Mouse (Mus musculus) hematopoietic stem cell, adult 5-6 weeks (primary cell): ENCODE results near the gene Pappa. TPM values are rescaled to one million over a fixed set of nuclear protein-coding genes. Genes with fewer than 3 reads are reported as not detected.

Experiments used
- ATAC-seq, 2 experiments: fragments of 125-278 bp in 1 of 2; replicated peaks in 1 of 2; 2 replicates each; pipeline ENCODE4 v1.8.0; 2016 to 2017; ENCODE audit warnings: inconsistent platforms in 2 of 2, mild to moderate bottlenecking in 2 of 2, moderate number of reproducible peaks in 2 of 2, low read depth in 1 of 2, moderate TSS enrichment in 1 of 2; ENCODE audit not compliant: low FRiP score in 2 of 2, poor library complexity in 2 of 2, severe bottlenecking in 2 of 2, insufficient read depth in 1 of 2, low TSS enrichment in 1 of 2
- total RNA-seq: library from RNA; stranded (forward); fragments of 172-1452, 232-1000 nt; gene quantifications from 2 replicates; pipeline ENCODE4 v1.2.3, GENCODE M21; 2017

Gene Pappa
- 0.31 TPM in 1 of 2 replicates, not detected in the other for total RNA-seq

DNA sequence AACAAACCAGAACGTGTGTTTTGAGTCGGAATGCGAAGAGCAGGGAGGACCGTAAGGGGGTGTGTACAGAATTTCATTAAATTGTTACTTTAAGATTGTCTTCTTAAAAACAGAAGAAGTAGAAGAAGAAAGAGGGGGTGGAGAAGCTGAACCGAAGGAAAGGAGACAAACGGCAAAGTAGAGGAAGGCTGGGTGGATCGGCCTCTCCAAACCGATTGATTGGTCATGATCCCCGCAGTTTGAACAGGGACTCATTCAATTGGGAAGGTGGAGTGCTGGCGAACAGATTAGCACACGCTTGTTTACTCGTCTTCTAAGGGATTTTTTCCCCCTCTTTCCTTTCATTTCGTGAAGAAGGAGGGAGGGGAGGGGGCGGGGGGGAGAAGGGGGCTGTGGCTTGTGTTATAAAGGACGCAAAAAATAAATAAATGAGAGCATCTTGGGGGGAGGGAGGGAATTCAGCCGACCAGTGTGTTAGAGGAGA, at the start of gene Pappa:
Gene Pappa (plus strand): TSS at position 434 of the 484 bp plus-strand sequence.
- ATAC-seq, result no peak

DNA sequence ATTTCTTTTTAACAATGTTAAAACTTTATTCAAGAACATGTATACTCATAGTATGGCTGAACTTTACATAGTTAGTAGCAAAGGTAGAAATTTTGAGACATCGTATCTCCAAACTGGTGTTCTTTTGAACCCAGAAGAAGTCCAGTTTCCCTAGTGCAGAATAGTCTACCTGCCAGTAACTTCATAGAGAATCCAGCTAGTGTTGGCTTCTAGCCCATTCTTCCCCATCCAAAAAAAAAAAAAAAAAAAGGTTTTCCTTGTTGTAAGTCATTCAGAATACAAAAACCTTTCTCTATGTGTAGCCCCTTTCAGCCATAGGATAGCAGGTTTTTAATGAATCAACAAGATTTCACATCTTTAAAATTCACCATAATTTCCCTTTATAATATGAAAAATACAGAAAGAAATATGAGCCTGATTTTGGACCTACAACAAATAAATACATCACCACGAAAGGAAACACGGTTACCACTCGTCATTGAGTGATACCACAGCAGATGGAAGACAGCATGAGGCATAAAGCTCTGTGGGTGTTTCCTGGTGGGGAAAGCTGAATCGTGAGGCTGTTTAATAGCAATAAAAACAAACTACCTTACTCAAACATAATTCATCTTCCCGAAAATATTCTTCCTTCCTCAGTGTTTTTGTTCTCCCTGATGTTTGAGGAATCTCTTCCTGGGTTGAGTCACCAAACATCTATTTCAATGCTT, 45.9 kb upstream of the Pappa start:
- ATAC-seq, result no peak

- no peak for ATAC-seq
Observed at GRCm38 (mm10) chr4:65086864-65087263, 37.1 kb upstream of the Pappa start.

DNA sequence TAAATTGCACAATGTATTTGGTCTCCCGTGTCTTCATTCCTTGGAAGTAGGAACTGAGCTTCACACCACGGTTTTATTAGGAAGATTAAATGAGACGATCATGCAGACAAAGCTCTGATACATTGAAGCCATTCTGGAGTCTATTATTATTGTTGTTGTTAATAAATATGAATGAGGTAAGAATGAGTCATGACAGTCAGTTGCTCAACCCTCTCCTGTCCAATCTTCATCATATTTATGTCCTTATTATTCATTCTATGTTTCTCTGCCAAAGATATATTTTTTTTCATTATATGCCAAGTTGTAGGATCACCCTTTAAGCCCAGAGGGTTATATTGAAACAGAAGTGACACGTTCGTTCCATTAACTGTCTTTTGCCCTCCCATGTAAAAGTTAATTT, 36.4 kb upstream of the Pappa start:
- ATAC-seq, result no peak

GRCm38 (mm10) chr4:65092191-65092590, 31.8 kb upstream of the Pappa start:
- ATAC-seq, result no peak

DNA sequence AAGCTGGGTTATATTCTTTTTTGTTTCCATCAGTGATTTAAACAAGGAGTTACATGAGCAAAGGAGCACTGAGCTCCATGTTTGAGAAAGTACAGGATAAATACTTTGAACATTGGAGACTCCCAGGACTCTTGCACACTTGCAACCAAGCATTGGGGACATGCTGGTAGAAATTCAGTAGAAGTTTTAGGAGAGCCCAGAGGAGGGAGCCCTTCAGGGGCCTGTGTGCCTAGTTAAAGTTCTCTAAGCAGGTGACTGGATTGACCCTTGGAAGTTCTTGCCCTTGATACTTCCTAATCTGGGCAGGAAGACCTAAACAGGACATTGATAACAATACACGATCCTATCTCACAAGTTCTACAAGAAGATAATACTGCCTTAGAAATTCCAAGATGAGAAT, 3.6 kb upstream of the Pappa start:
- 0 out of 4 replicates have a peak, but pooled peaks of 1 of the 2 experiments have one; percentile 25 for ATAC-seq

GRCm38 (mm10) chr4:65122841-65123240, 1.1 kb upstream of the Pappa start:
- no peak for ATAC-seq

- ATAC-seq, result 0 out of 4 replicates have a peak, but pooled peaks of 1 of the 2 experiments have one; percentile 5
Observed at GRCm38 (mm10) chr4:65124369-65125151, 586 bp downstream of the Pappa start.

DNA sequence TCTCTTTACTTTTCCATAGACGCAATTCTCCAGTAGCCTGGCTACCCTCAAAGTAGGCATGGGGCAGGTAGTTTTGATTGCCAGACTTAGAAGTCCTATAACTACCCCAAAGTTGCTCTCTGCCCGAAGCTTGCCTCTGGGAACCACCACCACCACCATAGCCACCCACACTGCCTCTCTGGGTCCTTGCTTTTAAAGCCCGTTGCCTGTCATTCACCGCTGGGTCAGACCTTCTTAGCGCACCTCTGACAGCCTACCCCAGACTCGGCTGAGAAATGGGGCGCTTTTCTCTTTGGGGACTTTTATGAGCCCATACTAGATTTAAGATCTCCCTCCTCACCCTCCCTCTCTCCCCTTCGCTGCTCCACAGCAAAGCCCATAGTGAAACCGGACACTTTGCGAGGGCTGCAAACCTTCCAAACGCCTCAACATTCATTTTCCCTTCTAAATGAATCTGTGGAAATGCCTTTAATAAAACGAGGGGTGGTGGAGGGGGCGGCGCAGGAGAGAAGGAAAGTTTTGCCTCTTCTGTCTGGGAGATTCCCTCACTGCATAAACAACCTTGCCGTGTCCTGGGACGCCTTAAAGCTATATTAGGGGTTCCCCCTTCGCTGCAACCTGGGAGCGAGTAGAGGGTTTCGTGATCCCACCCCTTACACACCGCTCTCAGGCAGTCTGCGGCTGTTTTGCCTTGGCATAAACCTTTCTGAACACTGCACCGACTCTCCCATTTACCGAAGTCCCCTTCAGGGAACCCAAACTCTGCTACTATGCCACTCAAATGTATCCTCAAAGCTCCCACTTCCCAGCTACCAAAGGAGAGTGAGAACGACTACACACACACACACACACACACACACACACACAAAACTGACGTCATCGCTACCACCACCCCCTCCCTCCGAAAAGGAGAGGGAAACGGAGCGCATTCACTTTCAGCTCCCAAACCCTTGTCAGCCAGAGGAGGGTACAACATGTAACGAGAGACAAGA, 1.7 kb downstream of the Pappa start:
- peak; percentile 38 to 53 for ATAC-seq

DNA sequence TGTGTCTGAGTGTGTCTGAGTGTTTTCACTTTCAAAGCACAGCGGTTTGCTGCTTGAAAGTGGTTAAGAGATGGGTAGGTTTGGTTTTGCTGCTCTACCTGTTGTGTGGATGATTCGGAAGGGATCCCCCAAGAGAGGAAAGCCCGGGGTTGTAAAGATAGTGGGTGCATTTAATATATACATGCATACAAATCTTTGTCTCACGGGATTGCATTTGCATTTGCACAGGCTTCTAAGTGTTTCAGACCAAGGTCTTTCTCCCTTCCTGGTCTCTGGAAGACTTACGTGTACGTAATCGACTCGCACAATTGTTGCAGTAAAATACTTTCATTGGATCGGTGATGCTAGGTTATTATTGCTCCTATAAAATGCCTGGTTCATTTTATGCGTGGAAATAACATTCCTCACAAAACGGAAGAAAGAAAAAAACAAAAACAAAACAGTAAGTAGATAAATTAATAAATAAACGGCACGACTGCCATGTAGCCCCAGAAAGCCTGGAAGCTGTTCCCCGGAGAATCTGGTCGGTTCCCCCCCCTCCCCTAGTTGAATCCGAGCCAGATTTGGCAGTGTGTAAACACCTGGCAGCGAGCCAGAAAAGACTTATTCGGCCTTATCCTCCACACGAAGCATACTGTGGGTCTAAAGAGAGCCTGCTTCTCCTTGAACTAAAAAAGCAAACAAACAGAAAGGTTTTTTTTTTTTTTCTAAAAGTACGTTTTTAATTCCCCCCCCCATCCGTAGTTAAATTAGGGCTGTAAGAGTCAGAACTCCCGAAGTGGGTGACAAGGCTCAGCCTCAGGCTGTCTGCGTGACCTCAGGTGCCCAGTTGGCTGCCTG, 2.7 kb downstream of the Pappa start:
- peak in 1 of 2 experiments; percentile 23; a peak in 1 of 4 replicates for ATAC-seq

- ATAC-seq, result no peak
Observed at GRCm38 (mm10) chr4:65127291-65127590, 3.3 kb downstream of the Pappa start.

DNA sequence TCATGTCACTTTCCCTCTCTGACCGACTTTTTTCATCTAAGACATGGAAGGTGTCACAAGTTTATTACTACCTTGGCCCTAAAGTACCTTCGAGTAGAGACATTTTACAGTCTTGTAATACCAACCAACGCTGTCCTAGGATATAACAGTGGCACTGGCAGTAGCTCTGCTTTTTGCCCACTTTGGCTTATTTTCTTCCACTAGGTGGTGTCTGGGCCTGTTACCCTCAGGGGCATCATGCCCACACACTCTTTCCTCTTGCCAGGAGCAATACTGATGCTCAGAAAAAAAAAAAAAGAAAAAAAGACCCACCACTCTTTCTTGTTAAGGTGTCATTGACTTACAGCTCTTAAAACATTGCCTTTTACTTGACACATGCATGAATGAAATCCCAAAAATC, 8.7 kb downstream of the Pappa start:
- ATAC-seq, result no peak

DNA sequence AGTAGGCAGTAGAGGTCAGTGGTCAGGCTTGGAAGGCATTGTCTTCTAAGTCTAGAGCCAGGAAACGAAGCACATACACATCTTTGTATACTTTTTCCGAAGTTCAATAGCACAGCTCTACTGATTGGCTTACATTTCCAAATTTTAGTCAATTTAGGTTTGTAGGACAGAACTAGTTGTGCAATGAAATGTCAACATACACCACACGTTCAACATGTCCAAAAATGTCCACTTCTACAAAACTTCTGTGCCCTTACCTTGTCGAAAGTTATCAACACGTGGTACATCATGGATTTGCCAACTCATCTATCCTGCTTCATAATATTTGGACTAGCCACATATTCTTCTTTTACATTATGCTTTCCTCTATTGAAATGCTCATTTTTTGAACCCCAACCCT, 10.4 kb downstream of the Pappa start:
- no peak for ATAC-seq

DNA sequence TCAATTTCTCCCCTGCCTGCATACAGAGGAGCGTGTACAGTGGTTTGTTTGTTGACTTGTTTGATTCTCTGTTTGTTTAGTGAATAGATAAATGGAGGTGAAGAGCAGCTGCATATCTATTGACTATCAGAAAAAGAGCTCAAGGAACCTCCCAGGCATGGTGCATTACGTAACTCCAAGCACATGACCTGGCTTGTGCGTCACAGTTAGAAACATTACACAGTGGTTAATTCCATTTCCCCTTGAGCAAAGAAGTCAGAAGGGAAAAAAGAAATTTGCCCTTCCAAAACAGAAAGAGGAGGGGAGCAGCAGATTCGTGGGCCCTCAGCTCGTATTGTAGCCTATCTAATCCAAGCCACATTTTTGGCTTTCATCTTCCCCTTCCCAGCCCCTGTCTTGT, 11.1 kb downstream of the Pappa start:
- ATAC-seq, result peak; percentile 32 to 58

DNA sequence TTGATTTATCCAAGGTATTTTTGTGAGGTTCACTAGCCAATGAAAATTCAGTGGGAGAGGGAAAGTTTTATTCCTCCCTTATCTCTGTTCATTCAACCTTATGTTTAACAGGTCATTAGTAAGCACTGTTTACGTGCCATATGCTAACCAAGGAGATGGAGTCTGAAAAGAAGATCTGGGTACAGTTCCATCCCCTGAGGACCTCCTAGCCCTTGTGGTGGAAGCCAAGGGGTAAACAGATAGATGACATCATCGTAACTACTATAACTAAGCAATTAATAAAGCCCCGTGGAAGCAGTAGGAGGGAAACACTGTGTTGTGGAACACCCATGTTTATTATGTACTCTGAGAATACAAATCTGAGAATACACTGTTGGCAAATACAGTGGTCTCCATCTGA, 12.6 kb downstream of the Pappa start:
- ATAC-seq, result no peak

GRCm38 (mm10) chr4:65146936-65147335, 23.0 kb downstream of the Pappa start:
- ATAC-seq, result no peak

GRCm38 (mm10) chr4:65153601-65154000, 29.6 kb downstream of the Pappa start:
- no peak for ATAC-seq
